Mouse (Mus musculus) brown adipose tissue, adult 24 weeks (tissue): Measurements from ENCODE around the gene Ophn1. TPM values are rescaled to one million over a fixed set of nuclear protein-coding genes. Genes with fewer than 3 reads are reported as not detected.

ENCODE experiments used
- H3K27ac ChIP-seq: fragments of 200-500 bp; replicated peaks from 2 replicates; pipeline ENCODE4 v1.5.1; 2012; ENCODE audit warnings: low read depth, mild to moderate bottlenecking, low read length
- H3K4me1 ChIP-seq: fragments of 200-500 bp; 2 replicates; pipeline ENCODE4 v1.6.1; 2012; ENCODE audit warnings: low read length, mixed read lengths; ENCODE audit not compliant: control insufficient read depth, insufficient read depth, insufficient read length
- H3K4me3 ChIP-seq: fragments of 200-500 bp; 2 replicates; pipeline ENCODE4 v1.5.1; 2012; ENCODE audit warnings: low read depth, mild to moderate bottlenecking, low read length, moderate library complexity; ENCODE audit not compliant: insufficient read depth
- polyA plus RNA-seq: library from polyadenylated mRNA; stranded (reverse); fragments of >200 nt; gene quantifications from 2 replicates; pipeline ENCODE4 v1.2.4, GENCODE M21; 2012; ENCODE audit not compliant: missing spikeins, insufficient read depth, insufficient read length

Ophn1 gene
- 13.8 and 15.3 TPM in 2 replicates for polyA plus RNA-seq

- Histone ChIP-seq H3K4me3 (peak within 1 kb of the TSS; percentile 92), H3K27ac (peak within 1 kb of the TSS; percentile 92), H3K4me1 (peaks cover 7% of the 10 kb centered on the region; the same call in 1 of the 2 replicates)
Observed at GRCm38 (mm10) chrX:98890406-98891116, at the start of gene Ophn1. Ophn1 (minus strand) TSS chrX:98891025.

DNA sequence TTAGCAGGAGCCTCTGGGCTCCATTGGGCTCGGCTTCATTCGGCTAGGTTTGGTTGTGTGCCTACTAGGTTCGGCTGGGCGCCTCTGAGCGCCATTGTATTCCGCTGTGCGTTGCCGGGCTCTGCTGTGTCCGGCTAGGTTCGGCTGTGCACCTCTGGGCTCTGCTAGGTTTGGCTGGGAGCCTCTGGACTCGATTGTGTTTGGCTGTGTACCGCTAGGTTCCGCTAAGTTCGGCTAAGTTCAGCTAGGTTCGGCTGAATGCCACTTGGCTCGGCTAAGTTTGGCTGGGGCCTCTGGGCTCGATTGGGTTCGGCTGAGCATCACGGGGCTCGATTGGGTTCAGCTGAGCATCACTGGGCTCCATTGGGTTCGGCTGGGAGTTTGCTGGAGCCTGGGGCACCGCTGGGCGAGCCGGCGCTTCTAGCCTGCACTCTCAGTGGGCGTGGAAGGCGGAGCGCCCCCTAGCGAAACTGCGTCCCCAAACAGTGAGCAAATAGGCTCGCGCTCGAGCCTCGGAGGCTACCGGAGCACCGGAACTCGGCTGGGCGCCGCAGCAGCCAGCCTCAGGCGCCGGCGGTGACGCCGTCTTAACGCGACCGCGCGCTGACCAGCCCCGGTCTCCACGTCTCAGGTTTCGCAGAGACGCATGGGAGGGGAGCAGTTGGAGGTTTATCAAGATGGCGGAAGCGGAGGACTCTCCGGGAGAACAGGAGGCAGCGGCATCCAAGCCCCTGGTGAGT, 46.9 kb upstream of the Ophn1 start:
- Histone ChIP-seq H3K4me3 (peak overlapping the region; percentile 72), H3K4me1 (no peaks in the 10 kb centered on the region), H3K27ac (peak overlapping the region; percentile 83)

DNA sequence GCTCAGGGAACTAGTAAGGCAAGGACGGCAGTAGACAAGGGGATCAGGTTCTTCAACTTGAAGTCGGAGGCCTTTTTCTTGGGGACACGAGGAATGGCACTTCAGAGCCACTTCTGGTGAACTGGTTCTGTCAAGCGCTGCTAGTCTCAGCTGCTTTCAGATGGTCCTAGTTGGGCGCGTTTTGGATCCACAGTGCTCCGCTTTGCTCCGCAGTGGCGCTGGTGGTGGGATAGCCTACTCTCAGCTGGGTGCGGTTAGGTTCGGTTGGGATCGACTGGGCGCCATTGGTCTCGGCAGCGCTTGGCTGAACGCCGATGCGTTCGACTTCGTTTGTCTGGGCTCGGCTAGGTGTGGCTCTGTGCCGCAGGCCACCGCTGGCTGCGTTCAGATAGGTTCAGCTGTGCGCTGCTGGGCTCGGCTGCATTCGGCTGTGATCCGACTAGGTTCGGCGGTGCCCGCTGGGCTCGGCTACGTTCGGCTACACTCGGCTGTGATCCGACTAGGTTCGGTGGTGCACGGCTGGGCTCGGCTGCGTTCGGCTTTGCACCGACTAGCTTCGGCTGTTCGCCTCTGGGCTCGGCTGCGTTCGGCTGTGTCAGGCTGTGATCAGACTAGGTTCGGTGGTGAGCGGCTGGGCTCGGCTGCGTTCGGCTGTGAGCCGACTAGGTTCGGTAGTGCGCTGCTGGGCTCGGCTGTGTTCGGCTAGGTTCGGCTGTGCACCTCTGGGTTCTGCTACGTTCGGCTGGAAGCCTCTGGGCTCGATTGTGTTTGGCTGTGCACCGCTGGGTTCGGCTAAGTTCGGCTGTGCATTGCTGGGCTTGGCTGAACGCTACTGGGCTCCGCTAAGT, 46.1 kb upstream of the Ophn1 start:
- H3K27ac ChIP-seq, result peak overlapping the region; percentile 83
- H3K4me1 ChIP-seq, result no peaks in the 10 kb centered on the region
- H3K4me3 ChIP-seq, result peak overlapping the region; percentile 72

DNA sequence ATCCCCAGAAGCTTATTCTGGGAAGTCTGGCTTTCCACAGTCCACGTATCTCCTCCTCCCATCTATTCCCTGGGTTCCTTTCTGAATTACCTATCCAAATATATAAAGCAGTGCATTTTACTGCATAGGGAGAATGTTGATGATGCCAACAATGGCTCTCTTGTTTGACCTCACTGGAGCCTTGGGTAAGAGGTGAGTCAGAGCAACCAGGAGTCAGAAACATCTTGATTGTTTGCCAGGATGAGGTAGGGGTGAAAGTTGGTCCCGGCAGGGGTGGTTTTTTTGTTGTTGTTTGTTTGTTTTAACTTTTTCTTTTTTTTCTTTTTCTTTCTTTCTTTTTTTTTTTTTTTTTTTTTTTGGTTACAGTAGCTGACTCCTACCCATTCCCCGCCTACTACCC, 45.3 kb upstream of the Ophn1 start, which contains the start of gene Yipf6:
Yipf6 (plus strand) TSS at position 216 of the 400 bp plus-strand sequence.
- no peaks in the 10 kb centered on the region for H3K4me1 ChIP-seq
- H3K4me3 ChIP-seq, result peak within 1 kb of the TSS; percentile 72
- peak within 1 kb of the TSS; percentile 78 for H3K27ac ChIP-seq

- Histone ChIP-seq H3K4me1 (no peaks in the 10 kb centered on the region), H3K27ac (no peak overlapping the region), H3K4me3 (no peak overlapping the region)
Observed at GRCm38 (mm10) chrX:98919423-98919822, 28.6 kb upstream of the Ophn1 start.

DNA sequence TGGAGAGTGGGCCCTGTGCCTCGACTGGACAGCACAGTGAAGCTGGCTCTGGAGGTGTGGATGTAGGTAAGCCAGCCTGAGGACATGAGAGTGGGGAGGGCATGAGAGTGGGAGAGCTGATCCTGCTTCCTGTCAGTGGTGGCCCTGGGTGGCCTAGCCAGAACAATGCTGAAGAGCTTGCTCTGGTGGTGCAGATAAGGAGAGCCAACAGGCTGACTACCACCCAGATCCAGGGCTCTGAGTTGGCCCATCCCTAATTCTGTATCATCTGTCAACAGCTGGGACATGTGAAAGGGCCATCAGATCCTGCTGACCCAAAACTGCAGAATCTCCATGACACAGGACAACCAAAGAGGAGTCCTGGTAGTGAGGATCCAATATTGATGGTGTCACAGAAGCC, 18.1 kb upstream of the Ophn1 start:
- H3K4me1 ChIP-seq, result no peaks in the 10 kb centered on the region
- no peak overlapping the region for H3K4me3 ChIP-seq
- H3K27ac ChIP-seq, result no peak overlapping the region

GRCm38 (mm10) chrX:98904226-98904625, 13.4 kb upstream of the Ophn1 start:
- no peaks in the 10 kb centered on the region for H3K4me1 ChIP-seq
- no peak overlapping the region for H3K4me3 ChIP-seq
- H3K27ac ChIP-seq, result no peak overlapping the region

- Histone ChIP-seq H3K4me1 (no peaks in the 10 kb centered on the region), H3K27ac (peak overlapping the region; percentile 30), H3K4me3 (no peak overlapping the region)
Observed at GRCm38 (mm10) chrX:98898307-98898706, 7.5 kb upstream of the Ophn1 start.

DNA sequence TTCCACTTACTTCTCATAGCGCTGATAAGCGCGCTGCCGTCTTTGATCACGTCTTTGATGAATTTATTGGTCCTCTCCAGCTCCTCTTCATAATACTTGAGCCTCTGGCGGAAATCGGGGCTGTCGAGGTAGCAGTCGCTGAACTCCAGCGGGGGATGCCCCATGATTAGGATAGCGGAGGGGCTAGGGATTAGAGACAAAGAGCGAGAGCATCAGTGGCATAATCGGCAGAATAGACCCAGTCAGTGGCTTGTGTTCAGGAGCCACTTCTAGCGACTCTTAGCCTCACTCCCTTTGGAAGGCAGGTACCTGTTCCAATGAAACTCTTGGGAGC, 786 bp downstream of the Ophn1 start:
- H3K27ac ChIP-seq, result peak overlapping the region; percentile 92
- H3K4me1 ChIP-seq, result peaks cover 7% of the 10 kb centered on the region; the same call in 1 of the 2 replicates
- H3K4me3 ChIP-seq, result peak overlapping the region; percentile 92

GRCm38 (mm10) chrX:98881983-98882382, 8.8 kb downstream of the Ophn1 start:
- no peak overlapping the region for H3K4me3 ChIP-seq
- H3K4me1 ChIP-seq, result no peaks in the 10 kb centered on the region
- H3K27ac ChIP-seq, result no peak overlapping the region

GRCm38 (mm10) chrX:98881085-98881484, 9.7 kb downstream of the Ophn1 start:
- Histone ChIP-seq H3K4me1 (no peaks in the 10 kb centered on the region), H3K4me3 (no peak overlapping the region), H3K27ac (no peak overlapping the region)

DNA sequence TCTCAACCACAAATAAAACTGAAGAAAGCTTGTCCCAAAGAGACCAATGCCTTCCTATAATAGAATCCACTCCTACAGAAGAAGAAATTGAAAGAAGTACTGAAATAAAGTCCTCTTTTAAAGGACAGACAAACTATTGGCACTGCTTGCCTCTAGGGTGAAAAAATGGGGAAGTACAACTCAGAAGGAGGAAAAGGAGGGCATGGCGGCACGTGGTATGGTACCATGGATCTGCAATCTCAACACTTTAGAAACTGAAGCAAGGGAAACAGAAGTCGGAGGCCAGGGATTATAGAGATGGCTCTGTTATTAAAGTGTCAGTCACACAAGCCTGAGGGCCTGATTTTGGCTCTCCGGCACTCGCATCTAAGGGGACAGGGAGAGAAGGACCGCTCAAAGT, 10.5 kb downstream of the Ophn1 start:
- Histone ChIP-seq H3K27ac (peak overlapping the region; percentile 31; the same call in 1 of the 2 replicates), H3K4me3 (no peak overlapping the region), H3K4me1 (no peaks in the 10 kb centered on the region)

GRCm38 (mm10) chrX:98875144-98875543, 15.7 kb downstream of the Ophn1 start:
- Histone ChIP-seq H3K4me1 (peaks cover 13% of the 10 kb centered on the region; the same call in 1 of the 2 replicates), H3K27ac (no peak overlapping the region), H3K4me3 (no peak overlapping the region)

DNA sequence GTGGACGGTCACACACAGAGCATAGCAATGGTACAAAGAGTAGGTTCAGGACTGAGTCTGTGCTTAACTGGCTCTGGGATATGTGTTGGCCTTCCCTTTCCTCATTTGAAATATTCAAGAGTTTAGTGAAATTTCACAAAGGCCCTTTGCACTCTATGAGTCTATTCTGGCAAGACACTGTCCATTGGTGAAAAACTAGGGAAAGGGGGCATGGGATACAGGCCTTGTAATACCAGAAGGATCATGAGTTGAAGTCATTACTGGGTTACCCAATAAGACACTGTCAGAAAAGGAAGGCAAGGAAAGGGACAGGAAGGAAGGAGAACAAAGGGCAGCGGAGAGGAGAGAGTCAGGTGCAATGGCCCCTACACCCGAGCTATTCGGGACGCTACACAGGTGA, 16.7 kb downstream of the Ophn1 start:
- Histone ChIP-seq H3K27ac (peak overlapping the region; percentile 63), H3K4me3 (no peak overlapping the region), H3K4me1 (peaks cover 13% of the 10 kb centered on the region; the same call in 1 of the 2 replicates)

- Histone ChIP-seq H3K27ac (no peak overlapping the region), H3K4me3 (no peak overlapping the region), H3K4me1 (peaks cover 13% of the 10 kb centered on the region; the same call in 1 of the 2 replicates)
Observed at GRCm38 (mm10) chrX:98872064-98872463, 18.8 kb downstream of the Ophn1 start.
